In genomic region chr15:12453343-12453742, GRCm38 (mm10) we compare ENCODE assay signal across 25 mouse cellular contexts.
"Had no signal": no experiment of that assay in that cellular context is flagged by ENCODE, and none has a peak within 500 bp of the region (broad histone marks: within the 10 kb centered on the region; RNA-seq: fewer than 3 reads in every experiment).

No protein-coding gene starts in this region.

- DNase-seq: gastrocnemius, adult 2 months; gastrocnemius, postnatal 10 days; gastrocnemius, postnatal 25 days; heart, adult 11 months; heart, postnatal 10 days; heart, postnatal 4 days; kidney, adult 18-20 months; kidney, adult 8-10 months; kidney, postnatal 10 days; left cerebral cortex, postnatal 4 days; liver, embryonic 13.5 days had no signal

- H3K27ac ChIP-seq: gastrocnemius, adult 2 months; heart, embryonic 10.5 days; hindbrain, embryonic 10.5 days; hindbrain, embryonic 12.5 days; hindbrain, embryonic 14.5 days; intestine, embryonic 15.5 days; layer of hippocampus, adult 2 months; left cerebral cortex, adult 2 months; limb, embryonic 13.5 days; limb, embryonic 15.5 days; liver, embryonic 13.5 days; liver, embryonic 15.5 days had no signal

- H3K4me3 ChIP-seq: gastrocnemius, adult 2 months; heart, embryonic 10.5 days; heart, embryonic 12.5 days; hindbrain, embryonic 10.5 days; hindbrain, embryonic 12.5 days; intestine, embryonic 15.5 days; layer of hippocampus, adult 2 months; left cerebral cortex, adult 2 months; limb, embryonic 13.5 days; limb, embryonic 15.5 days; liver, embryonic 13.5 days; liver, embryonic 15.5 days had no signal

- H3K9me3 ChIP-seq: heart, embryonic 10.5 days; heart, embryonic 12.5 days; hindbrain, embryonic 12.5 days; intestine, embryonic 15.5 days; limb, embryonic 13.5 days; limb, embryonic 15.5 days; liver, embryonic 13.5 days; liver, embryonic 15.5 days had no signal

- ATAC-seq: hindbrain, embryonic 16.5 days; inflammation-experienced regulatory T-cells, adult 6 months; intestine, embryonic 15.5 days; intestine, postnatal 0 days had no signal

- H3K36me3 ChIP-seq: hindbrain, embryonic 10.5 days; hindbrain, embryonic 12.5 days; intestine, embryonic 15.5 days; limb, embryonic 13.5 days; limb, embryonic 15.5 days; liver, embryonic 13.5 days; liver, embryonic 15.5 days had no signal

- H3K27me3 ChIP-seq: heart, embryonic 12.5 days; hindbrain, embryonic 12.5 days; intestine, embryonic 15.5 days; limb, embryonic 15.5 days; liver, embryonic 13.5 days; liver, embryonic 15.5 days had no signal

- H3K4me1 ChIP-seq: intestine, embryonic 15.5 days; liver, embryonic 13.5 days; liver, embryonic 15.5 days had no signal

- H3K4me2 ChIP-seq: heart, embryonic 12.5 days; hindbrain, embryonic 12.5 days; hindbrain, embryonic 14.5 days; intestine, embryonic 15.5 days; limb, embryonic 13.5 days; limb, embryonic 15.5 days; liver, embryonic 13.5 days; liver, embryonic 15.5 days had no signal

- H3K9ac ChIP-seq: heart, embryonic 12.5 days; hindbrain, embryonic 12.5 days; hindbrain, embryonic 14.5 days; intestine, embryonic 15.5 days; limb, embryonic 13.5 days; limb, embryonic 15.5 days; liver, embryonic 13.5 days; liver, embryonic 15.5 days had no signal
